Mouse (Mus musculus) T-cell, adult 2 months (primary cell): Measurements from ENCODE around the gene Onecut1.

Source experiments
- DNase-seq: peaks from one replicate; pipeline ENCODE4 v3.0.0; 2022; ENCODE audit warnings: low spot score

The Onecut1 gene

GRCm38 (mm10) chr9:74860461-74860860 is 1.3 kb upstream of the Onecut1 start:
- DNase-seq = no peak

- no peak for DNase-seq
Measured at GRCm38 (mm10) chr9:74862096-74862780, 517 bp downstream of the Onecut1 start.

- DNase-seq = no peak
Measured at GRCm38 (mm10) chr9:74862783-74863654, 1.3 kb downstream of the Onecut1 start.

GRCm38 (mm10) chr9:74863655-74864443 is 2.1 kb downstream of the Onecut1 start:
- DNase-seq = no peak

DNA sequence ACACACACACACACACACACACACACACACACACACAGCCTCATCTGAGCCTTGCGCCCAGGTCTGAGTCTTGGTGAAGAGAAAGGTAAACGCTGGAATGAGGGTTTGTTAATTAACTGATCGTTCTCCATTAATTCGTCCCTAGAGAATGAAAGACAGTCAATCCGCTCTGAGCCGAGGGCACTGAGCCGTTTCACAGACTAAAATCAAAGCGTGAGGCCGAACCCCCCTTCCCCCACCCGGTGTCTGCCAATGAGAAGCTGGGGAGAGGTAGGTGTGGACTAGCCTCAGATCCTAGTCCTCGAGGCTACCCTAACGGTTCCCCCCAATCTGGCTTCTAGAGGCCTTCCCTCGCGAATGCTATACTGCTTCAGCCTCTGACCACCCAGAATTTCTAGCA is 2.8 kb downstream of the Onecut1 start:
- no peak for DNase-seq

DNA sequence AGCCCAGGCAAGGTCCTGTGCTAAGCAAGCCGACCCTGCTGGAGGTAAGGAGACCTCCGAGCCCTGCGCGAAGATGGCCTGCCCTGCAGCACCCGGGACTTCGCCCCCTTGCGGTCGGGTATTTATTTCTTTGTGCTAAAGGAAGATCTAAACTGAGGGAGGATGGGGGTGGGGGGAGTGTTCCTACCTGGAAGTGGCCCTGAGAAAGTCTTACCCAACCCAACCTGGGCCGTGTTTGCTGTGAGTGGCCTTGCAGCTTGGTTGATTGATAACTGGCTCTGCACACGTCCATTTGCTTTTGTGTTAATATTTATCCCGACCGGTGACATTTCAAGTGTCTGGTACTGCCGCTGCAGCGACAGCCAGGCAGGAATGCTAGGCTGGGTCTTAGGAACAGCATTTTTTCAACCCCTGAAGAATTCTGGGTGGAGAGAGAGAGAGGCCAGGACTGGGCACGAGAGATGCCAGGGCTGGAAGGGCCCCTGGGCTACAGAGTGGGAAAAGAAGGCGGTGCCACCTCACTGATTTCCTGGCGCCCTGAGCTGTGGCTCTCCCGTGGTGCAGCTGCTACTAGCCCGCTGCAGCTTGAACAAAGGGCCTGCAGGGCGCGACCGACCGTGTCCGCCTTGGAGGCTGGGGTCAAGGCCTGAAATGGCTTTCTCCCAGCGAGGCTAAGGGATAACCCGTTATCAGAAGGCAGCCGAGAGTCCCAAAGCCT is 5.0 kb downstream of the Onecut1 start:
- no peak for DNase-seq

DNA sequence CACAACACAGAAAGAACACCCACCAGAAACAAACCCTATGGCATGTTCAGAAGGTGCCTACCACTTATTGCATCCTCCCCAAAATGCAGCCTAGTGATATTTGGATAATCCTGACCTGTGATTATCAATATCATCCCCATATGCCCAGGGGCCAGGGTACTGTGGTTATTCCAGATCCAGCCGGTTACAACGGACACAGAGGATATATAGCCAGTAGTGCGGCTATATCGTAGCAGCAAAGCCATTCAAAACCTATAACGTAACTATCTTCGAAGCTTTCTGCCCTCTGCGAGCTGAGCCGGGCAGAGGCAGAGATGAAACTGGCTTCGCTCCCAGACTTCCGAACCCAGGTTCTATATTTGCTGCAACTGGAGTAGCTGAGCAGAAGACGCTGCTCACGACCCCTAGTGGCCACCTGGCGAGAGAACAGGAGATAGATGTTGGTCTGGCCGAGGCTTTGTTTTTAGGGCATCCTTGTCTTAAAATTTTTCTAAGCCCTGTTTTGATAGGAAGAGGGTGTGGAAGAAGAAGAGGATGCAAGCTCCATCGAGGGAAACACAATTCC is 6.0 kb downstream of the Onecut1 start:
- DNase-seq = no peak

DNA sequence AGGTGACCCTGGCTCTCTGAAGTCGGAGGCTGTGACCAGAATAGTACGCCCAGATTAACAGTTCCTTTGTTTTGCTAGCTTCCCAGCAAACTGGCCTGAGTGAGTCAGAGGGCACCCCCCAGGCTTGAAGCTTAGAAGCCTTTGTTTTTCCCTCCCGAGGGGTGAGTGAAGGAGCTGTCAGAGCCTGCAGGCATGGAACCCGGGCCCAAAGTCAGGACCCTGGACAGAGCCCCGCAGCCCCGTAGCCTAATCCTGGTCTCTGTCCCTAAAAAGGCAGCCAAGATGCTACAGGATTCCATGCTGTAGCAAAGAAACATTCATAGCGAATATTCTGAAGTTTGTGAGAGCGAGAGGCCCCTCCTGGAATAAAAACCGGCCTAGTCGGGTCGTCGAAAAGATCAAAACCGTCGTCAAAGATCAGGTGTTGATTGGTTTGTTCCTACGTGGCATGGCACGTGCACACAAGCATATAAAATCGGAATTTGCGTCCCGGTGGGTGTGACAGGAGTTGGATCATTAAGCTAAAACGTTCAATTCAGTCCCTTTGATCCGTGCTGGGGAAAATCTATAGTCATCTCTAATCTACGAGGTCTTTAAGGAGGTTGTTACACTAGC is 6.7 kb downstream of the Onecut1 start:
- no peak for DNase-seq

GRCm38 (mm10) chr9:74870960-74871688 is 9.4 kb downstream of the Onecut1 start:
- DNase-seq = no peak

GRCm38 (mm10) chr9:74876328-74876727 is 14.6 kb downstream of the Onecut1 start:
- DNase-seq = no peak

DNA sequence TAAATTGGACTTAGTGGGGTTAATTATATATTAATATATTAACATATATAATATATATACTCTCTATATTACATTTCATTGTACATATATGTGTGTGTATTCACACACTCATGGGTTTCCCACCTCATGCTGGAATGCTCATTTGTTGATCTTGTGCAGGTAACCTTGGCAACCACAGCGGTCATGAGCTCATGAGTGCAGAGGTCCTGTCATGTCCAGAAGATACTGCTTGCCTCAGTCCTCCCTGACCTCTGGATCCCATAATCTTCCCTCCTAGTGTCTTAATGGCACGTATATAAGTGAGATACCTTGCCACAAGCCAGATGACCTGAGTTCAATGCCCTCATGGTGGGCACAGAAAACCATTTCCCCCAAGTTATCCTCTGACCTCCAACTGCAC is 16.0 kb downstream of the Onecut1 start:
- DNase-seq = no peak

- no peak for DNase-seq
Measured at GRCm38 (mm10) chr9:74887866-74888265, 26.1 kb downstream of the Onecut1 start.

DNA sequence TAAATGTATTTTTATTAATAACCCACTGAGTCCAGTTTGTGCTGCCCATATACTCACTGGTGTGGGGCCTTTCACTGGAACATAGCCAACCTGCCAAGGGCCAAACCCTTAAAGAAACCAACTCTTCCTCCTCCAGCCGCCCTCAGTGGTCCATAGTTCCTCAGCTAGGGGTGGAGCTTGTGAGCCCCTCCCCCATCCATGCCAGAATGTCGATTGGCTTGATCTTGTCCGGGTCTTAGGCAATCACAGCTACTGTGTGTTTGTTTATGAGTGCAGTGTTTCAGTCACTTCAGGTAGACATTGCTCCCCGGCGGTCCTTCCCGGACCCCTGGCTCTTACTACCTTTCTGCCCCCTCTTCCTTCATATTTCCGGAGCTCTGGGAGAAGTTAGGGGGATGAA is 35.0 kb downstream of the Onecut1 start:
- no peak for DNase-seq

- no peak for DNase-seq
Measured at GRCm38 (mm10) chr9:74897375-74897982, 35.8 kb downstream of the Onecut1 start.

DNA sequence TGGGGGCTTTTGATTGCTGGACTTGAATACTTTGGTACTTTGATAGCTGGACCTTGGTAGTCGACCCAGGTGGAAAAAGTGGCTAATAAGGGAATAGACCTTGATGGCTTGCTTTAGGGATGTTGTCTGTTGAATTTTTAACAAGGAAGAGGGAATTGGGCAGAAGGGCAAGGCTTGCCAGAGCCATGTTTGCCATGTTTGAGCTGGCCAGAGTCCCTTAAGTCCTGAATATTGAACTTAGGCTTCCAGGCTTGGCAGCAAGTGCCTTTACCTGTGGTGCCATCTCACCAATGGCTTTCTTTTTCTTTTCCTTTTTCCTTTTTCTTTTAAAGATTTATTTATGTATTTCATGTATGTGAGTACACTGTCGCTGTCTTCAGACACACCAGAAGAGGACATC is 38.4 kb downstream of the Onecut1 start:
- DNase-seq = no peak

DNA sequence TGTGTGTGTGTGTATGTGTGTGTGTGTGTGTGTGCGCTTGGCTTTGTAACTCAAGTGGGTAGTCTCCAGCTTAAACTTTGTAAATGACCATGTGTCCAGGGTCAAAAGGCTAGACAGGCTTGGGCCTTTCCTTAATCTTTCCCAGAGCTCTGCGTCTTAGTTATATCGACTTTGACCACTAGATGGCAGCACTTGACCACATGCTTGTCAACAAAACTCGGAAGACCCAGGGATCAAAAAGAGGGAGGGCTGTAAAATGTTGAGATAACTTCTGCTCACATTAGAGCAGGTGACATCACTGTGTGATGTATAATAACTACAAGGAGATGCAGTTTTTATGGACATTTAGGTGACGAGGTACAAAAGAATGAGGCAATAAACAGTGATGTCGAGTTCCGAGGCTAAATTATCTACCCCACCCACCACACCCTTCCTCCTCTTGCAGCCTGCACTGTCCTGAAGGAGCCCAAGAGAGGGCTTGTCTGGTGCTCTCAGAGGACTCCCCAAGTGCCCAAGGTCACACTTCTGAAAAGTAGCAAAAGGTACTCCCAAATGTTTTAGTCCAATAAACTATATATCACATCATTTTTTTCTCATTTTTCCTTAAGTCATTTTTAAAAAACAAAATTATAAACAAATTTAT is 43.3 kb downstream of the Onecut1 start:
- DNase-seq = peak; percentile 63

- DNase-seq = no peak
Measured at GRCm38 (mm10) chr9:74906951-74907350, 45.2 kb downstream of the Onecut1 start.

GRCm38 (mm10) chr9:74909245-74909644 is 47.5 kb downstream of the Onecut1 start:
- DNase-seq = no peak

GRCm38 (mm10) chr9:74910226-74910759 is 48.6 kb downstream of the Onecut1 start:
- no peak for DNase-seq
